12 mouse cellular contexts compared by ENCODE assay signal in genomic region chr1:37638560-37638959, GRCm38 (mm10).
DNase-seq lines count a peak whose midpoint lies in the region; ATAC-seq and TF ChIP-seq lines count a peak whose summit lies in the region.
"Had no signal": no experiment of that assay in that cellular context is flagged by ENCODE, and none has a peak within 500 bp of the region (broad histone marks: within the 10 kb centered on the region; RNA-seq: fewer than 3 reads in every experiment).

No protein-coding gene starts in this region.

- no peaks in the 10 kb centered on the region for H3K27me3 ChIP-seq in heart, adult 2 months (ENCODE audit: control insufficient read depth, insufficient read depth, low read length)
- H3K27me3 ChIP-seq in hindbrain, embryonic 16.5 days (replicated peaks; ENCODE audit: control insufficient read depth, insufficient read depth, low read length): no peaks in the 10 kb centered on the region
- no peaks in the 10 kb centered on the region for H3K27me3 ChIP-seq in hindbrain, embryonic 11.5 days (ENCODE audit: control insufficient read depth, insufficient read depth, low read length)
- no peaks in the 10 kb centered on the region for H3K27me3 ChIP-seq in liver, postnatal 0 days (ENCODE audit: insufficient read depth, low read length)
- H3K27me3 ChIP-seq in liver, embryonic 11.5 days (replicated peaks; ENCODE audit: control insufficient read depth, insufficient read depth, low read length): no peaks in the 10 kb centered on the region
- H3K27me3 ChIP-seq in neural tube, embryonic 14.5 days (ENCODE audit: control insufficient read depth, insufficient read depth, low read length): no peaks in the 10 kb centered on the region
- H3K27me3 ChIP-seq: forebrain, embryonic 15.5 days had no signal

- no peaks in the 10 kb centered on the region for H3K9me3 ChIP-seq in hindbrain, embryonic 16.5 days (ENCODE audit: control insufficient read depth, low read length)
- no peaks in the 10 kb centered on the region for H3K9me3 ChIP-seq in hindbrain, embryonic 11.5 days (ENCODE audit: control insufficient read depth, low read length)
- H3K9me3 ChIP-seq in liver, postnatal 0 days (ENCODE audit: low read length): no peaks in the 10 kb centered on the region
- H3K9me3 ChIP-seq in liver, embryonic 11.5 days (ENCODE audit: control insufficient read depth, low read length): no peaks in the 10 kb centered on the region
- no peaks in the 10 kb centered on the region for H3K9me3 ChIP-seq in neural tube, embryonic 14.5 days (ENCODE audit: control insufficient read depth, low read length)
- H3K9me3 ChIP-seq: forebrain, embryonic 15.5 days; midbrain, embryonic 10.5 days had no signal

- no peak overlapping the region; the same call in 1 of the 2 replicates for H3K27ac ChIP-seq in heart, adult 2 months
- H3K27ac ChIP-seq in hindbrain, embryonic 16.5 days (ENCODE audit: low read depth, low read length): no peak overlapping the region
- no peak overlapping the region for H3K27ac ChIP-seq in hindbrain, embryonic 11.5 days (ENCODE audit: low read depth, low read length)
- no peak overlapping the region for H3K27ac ChIP-seq in liver, postnatal 0 days (ENCODE audit: low read depth)
- H3K27ac ChIP-seq in liver, embryonic 11.5 days (ENCODE audit: low read depth, low read length): no peak overlapping the region
- no peak overlapping the region for H3K27ac ChIP-seq in neural tube, embryonic 14.5 days (ENCODE audit: low read depth, low read length)
- H3K27ac ChIP-seq: forebrain, embryonic 15.5 days; midbrain, embryonic 10.5 days had no signal

- no peaks in the 10 kb centered on the region for H3K79me2 ChIP-seq in heart, adult 2 months (replicated peaks; ENCODE audit: control insufficient read depth, insufficient read depth, low read length)

- peak overlapping the region; percentile 52 for H3K4me2 ChIP-seq in hindbrain, embryonic 16.5 days (ENCODE audit: low read length)
- H3K4me2 ChIP-seq in hindbrain, embryonic 11.5 days (replicated peaks; ENCODE audit: low read depth, low read length): no peak overlapping the region
- peak overlapping the region; percentile 51; the same call in 1 of the 2 replicates for H3K4me2 ChIP-seq in liver, postnatal 0 days (ENCODE audit: low read depth, low read length)
- no peak overlapping the region for H3K4me2 ChIP-seq in liver, embryonic 11.5 days
- H3K4me2 ChIP-seq in neural tube, embryonic 14.5 days (ENCODE audit: low read depth, low read length): peak overlapping the region; percentile 42; the same call in 1 of the 2 replicates
- H3K4me2 ChIP-seq: forebrain, embryonic 15.5 days had no signal

- H3K36me3 ChIP-seq in heart, adult 2 months (ENCODE audit: control insufficient read depth, insufficient read depth, low read length): no peaks in the 10 kb centered on the region
- H3K36me3 ChIP-seq in hindbrain, embryonic 16.5 days (ENCODE audit: control insufficient read depth, insufficient read depth, low read length): no peaks in the 10 kb centered on the region
- H3K36me3 ChIP-seq in hindbrain, embryonic 11.5 days (ENCODE audit: control insufficient read depth, insufficient read depth, low read length): no peaks in the 10 kb centered on the region
- no peaks in the 10 kb centered on the region for H3K36me3 ChIP-seq in liver, postnatal 0 days (replicated peaks; ENCODE audit: insufficient read depth, low read length)
- H3K36me3 ChIP-seq in liver, embryonic 11.5 days (ENCODE audit: control insufficient read depth, insufficient read depth, low read length): no peaks in the 10 kb centered on the region
- no peaks in the 10 kb centered on the region for H3K36me3 ChIP-seq in neural tube, embryonic 14.5 days (ENCODE audit: control insufficient read depth, insufficient read depth, low read length)
- H3K36me3 ChIP-seq: forebrain, embryonic 15.5 days; midbrain, embryonic 10.5 days had no signal

- intact Hi-C loops in heart, adult 2 months (cut with DNase I): no loop called here
- intact Hi-C loops in heart, postnatal 10 days (cut with DNase I): no loop called here

- no peak overlapping the region for H3K9ac ChIP-seq in heart, adult 2 months (ENCODE audit: low read depth, low read length)
- 0 out of 2 replicates have a peak overlapping the region, but pooled peaks have one; percentile 8 for H3K9ac ChIP-seq in hindbrain, embryonic 16.5 days (ENCODE audit: low read depth, low read length)
- no peak overlapping the region for H3K9ac ChIP-seq in hindbrain, embryonic 11.5 days (ENCODE audit: low read depth, low read length)
- no peak overlapping the region for H3K9ac ChIP-seq in liver, postnatal 0 days (replicated peaks)
- no peak overlapping the region for H3K9ac ChIP-seq in liver, embryonic 11.5 days (ENCODE audit: low read depth, low read length)
- H3K9ac ChIP-seq in neural tube, embryonic 14.5 days (replicated peaks; ENCODE audit: low read depth, low read length): no peak overlapping the region
- H3K9ac ChIP-seq: forebrain, embryonic 15.5 days; lung, embryonic 14.5 days had no signal

- no peak for TF ChIP-seq POLR2A in heart, adult 2 months (IDR thresholded peaks at IDR 0.05; ENCODE audit: insufficient read depth, low read depth, low read length)

- no peak for DNase-seq in heart, adult 2 months
- DNase-seq in heart, postnatal 10 days: no peak
- no peak for DNase-seq in hindbrain, embryonic 11.5 days (ENCODE audit: low spot score)
- DNase-seq in liver, postnatal 0 days: no peak
- no peak for DNase-seq in liver, embryonic 11.5 days (ENCODE audit: low spot score)
- no peak for DNase-seq in cerebellum, adult 11-12 months

- H3K4me3 ChIP-seq in heart, adult 2 months: peak overlapping the region; percentile 25
- H3K4me3 ChIP-seq in hindbrain, embryonic 16.5 days (ENCODE audit: low read length): no peak overlapping the region
- no peak overlapping the region for H3K4me3 ChIP-seq in hindbrain, embryonic 11.5 days (ENCODE audit: low read depth, low read length)
- H3K4me3 ChIP-seq in liver, postnatal 0 days (ENCODE audit: low read depth, low read length): no peak overlapping the region
- H3K4me3 ChIP-seq in liver, embryonic 11.5 days (ENCODE audit: low read depth, low read length): no peak overlapping the region
- H3K4me3 ChIP-seq in neural tube, embryonic 14.5 days (ENCODE audit: low read depth, low read length): no peak overlapping the region
- H3K4me3 ChIP-seq: erythroblast, embryonic 14.5 days; forebrain, embryonic 15.5 days; midbrain, embryonic 10.5 days had no signal

- ATAC-seq in hindbrain, embryonic 16.5 days: no peak
- no peak for ATAC-seq in hindbrain, embryonic 11.5 days (ENCODE audit: low FRiP score)
- ATAC-seq in liver, postnatal 0 days: no peak
- no peak for ATAC-seq in liver, embryonic 11.5 days (replicated peaks; ENCODE audit: low FRiP score)
- no peak for ATAC-seq in neural tube, embryonic 14.5 days (ENCODE audit: low read depth)

- H3K4me1 ChIP-seq in heart, adult 2 months (ENCODE audit: control insufficient read depth, insufficient read depth, low read length): peaks cover 5% of the 10 kb centered on the region
- H3K4me1 ChIP-seq in hindbrain, embryonic 16.5 days (ENCODE audit: control insufficient read depth, insufficient read depth, low read depth, low read length): peaks cover 4% of the 10 kb centered on the region; the same call in 1 of the 2 replicates
- no peaks in the 10 kb centered on the region for H3K4me1 ChIP-seq in hindbrain, embryonic 11.5 days (replicated peaks; ENCODE audit: control insufficient read depth, insufficient read depth, low read length)
- no peaks in the 10 kb centered on the region for H3K4me1 ChIP-seq in liver, postnatal 0 days (ENCODE audit: insufficient read depth)
- no peaks in the 10 kb centered on the region for H3K4me1 ChIP-seq in liver, embryonic 11.5 days (replicated peaks; ENCODE audit: control insufficient read depth, insufficient read depth, low read length)
- 0 out of 2 replicates have a peak, but pooled peaks cover 2% of the 10 kb centered on the region for H3K4me1 ChIP-seq in neural tube, embryonic 14.5 days (ENCODE audit: control insufficient read depth, insufficient read depth, low read length)
- H3K4me1 ChIP-seq: forebrain, embryonic 15.5 days had no signal

- no peak for TF ChIP-seq EP300 in heart, adult 2 months (IDR thresholded peaks at IDR 0.05; ENCODE audit: insufficient read depth, low read depth, low read length)
- TF ChIP-seq EP300 in liver, postnatal 0 days (IDR thresholded peaks at IDR 0.05; ENCODE audit: low read depth): no peak

- WGBS in heart, adult 2 months: 68% methylated on average over 9 of the region's 9 CpGs
- WGBS in hindbrain, embryonic 16.5 days: 83% methylated on average over 9 of the region's 9 CpGs
- WGBS in hindbrain, embryonic 11.5 days: 83% methylated on average over 9 of the region's 9 CpGs
- WGBS in liver, postnatal 0 days (ENCODE audit: insufficient replicate concordance): 68% methylated on average over 9 of the region's 9 CpGs
- WGBS in liver, embryonic 11.5 days: 76% methylated on average over 9 of the region's 9 CpGs
- 82% methylated on average over 9 of the region's 9 CpGs for WGBS in neural tube, embryonic 14.5 days

- no peak for TF ChIP-seq CTCF in heart, adult 2 months (IDR thresholded peaks at IDR 0.05)
- TF ChIP-seq CTCF in liver, postnatal 0 days (IDR thresholded peaks at IDR 0.05; ENCODE audit: low read depth): no peak

Comparison
In these comparisons a context has a peak if more than half of its experiments do, and no peak if none do; other contexts are left out.
1. H3K4me2 ChIP-seq: peak in hindbrain, embryonic 16.5 days (single experiment), liver, postnatal 0 days (single experiment) and neural tube, embryonic 14.5 days (single experiment); none in hindbrain, embryonic 11.5 days (single experiment) and liver, embryonic 11.5 days (single experiment).